ENCODE assay signal across 10 mouse cellular contexts in genomic region chr1:131637791-131638540, GRCm38 (mm10). TPM values are rescaled to one million over a fixed set of nuclear protein-coding genes. Genes with fewer than 3 reads are reported as not detected.
A peak's percentile ranks its signal among the peaks of the same experiment; 100 is the strongest.
DNase-seq lines count a peak whose midpoint lies in the region; ATAC-seq and TF ChIP-seq lines count a peak whose summit lies in the region.
"Had no signal": no experiment of that assay in that cellular context is flagged by ENCODE, and none has a peak within 500 bp of the region (broad histone marks: within the 10 kb centered on the region; RNA-seq: fewer than 3 reads in every experiment).

TSS of gene Ctse (plus strand) at chr1:131638306.

- H3K4me3 ChIP-seq in intestine, embryonic 14.5 days (ENCODE audit: low read depth, low read length), result no peak within 1 kb of the TSS
- H3K4me3 ChIP-seq in intestine, postnatal 0 days (ENCODE audit: low read depth, low read length), result no peak within 1 kb of the TSS
- peak within 1 kb of the TSS; percentile 66 for H3K4me3 ChIP-seq in thymus, adult 2 months (ENCODE audit: control insufficient read depth, insufficient read depth, low read length)
- H3K4me3 ChIP-seq in gastrocnemius, adult 2 months, result no peak within 1 kb of the TSS

- no peak for ATAC-seq in intestine, embryonic 14.5 days (replicated peaks; ENCODE audit: low FRiP score, low TSS enrichment, low read depth)
- no peak for ATAC-seq in intestine, postnatal 0 days
- ATAC-seq in granulocyte monocyte progenitor cell, adult 5-6 weeks (replicated peaks; ENCODE audit: poor library complexity, severe bottlenecking), result peak; percentile 89
- peak; percentile 91 for ATAC-seq in megakaryocyte, adult 5-6 weeks (ENCODE audit: poor library complexity, severe bottlenecking)

- WGBS in intestine, embryonic 14.5 days, result 64% methylated on average over 9 of the region's 9 CpGs
- WGBS in intestine, postnatal 0 days, result 31% methylated on average over 9 of the region's 9 CpGs
- 7% methylated on average over 9 of the region's 9 CpGs for WGBS in thymus, adult 2 months

- intact Hi-C loops in gastrocnemius, adult 2 months (cut with DNase I), result no loop called here

- H3K4me2 ChIP-seq in intestine, embryonic 14.5 days (ENCODE audit: low read length), result no peak within 1 kb of the TSS
- H3K4me2 ChIP-seq in intestine, postnatal 0 days (replicated peaks; ENCODE audit: low read depth), result no peak within 1 kb of the TSS

- no peak for TF ChIP-seq POLR2A in thymus, adult 2 months (IDR thresholded peaks at IDR 0.05; ENCODE audit: control insufficient read depth, extremely low read depth, insufficient read depth, low read length, poor library complexity)

- DNase-seq in intestine, embryonic 14.5 days (ENCODE audit: low spot score), result peak; percentile 45
- peak; percentile 67 for DNase-seq in thymus, adult 2 months
- DNase-seq in gastrocnemius, adult 2 months, result no peak
- DNase-seq in adrenal gland, adult 8-10 months, result no peak
- no peak for DNase-seq in urinary bladder, postnatal 36 days (ENCODE audit: low spot score in 2 of 2)
- DNase-seq: cerebellum, adult 9-10 months had no signal

- H3K27ac ChIP-seq in intestine, embryonic 14.5 days (ENCODE audit: low read depth), result no peak within 1 kb of the TSS
- H3K27ac ChIP-seq in intestine, postnatal 0 days (ENCODE audit: low read depth, low read length), result no peak within 1 kb of the TSS
- H3K27ac ChIP-seq in thymus, adult 2 months (ENCODE audit: control insufficient read depth, insufficient read depth, low read length), result peak within 1 kb of the TSS; percentile 84
- H3K27ac ChIP-seq in gastrocnemius, adult 2 months, result no peak within 1 kb of the TSS

- no peaks in the 10 kb centered on the region for H3K4me1 ChIP-seq in intestine, embryonic 14.5 days (replicated peaks; ENCODE audit: control insufficient read depth, insufficient read depth, low read length)
- H3K4me1 ChIP-seq in intestine, postnatal 0 days (replicated peaks; ENCODE audit: control insufficient read depth, insufficient read depth, low read length), result no peaks in the 10 kb centered on the region
- peaks cover 3% of the 10 kb centered on the region; the same call in 1 of the 2 replicates for H3K4me1 ChIP-seq in thymus, adult 2 months (replicated peaks; ENCODE audit: control insufficient read depth, insufficient read depth, low read length)

- H3K36me3 ChIP-seq in intestine, embryonic 14.5 days (ENCODE audit: control insufficient read depth, insufficient read depth, low read length), result no peaks in the 10 kb centered on the region
- no peaks in the 10 kb centered on the region for H3K36me3 ChIP-seq in intestine, postnatal 0 days (ENCODE audit: control insufficient read depth, insufficient read depth)
- no peaks in the 10 kb centered on the region for H3K36me3 ChIP-seq in thymus, adult 2 months (ENCODE audit: control insufficient read depth, insufficient read depth, low read length)

- no peak for TF ChIP-seq CTCF in intestine, postnatal 0 days (IDR thresholded peaks at IDR 0.05; ENCODE audit: low read depth)
- no peak for TF ChIP-seq CTCF in thymus, adult 2 months (IDR thresholded peaks at IDR 0.05; ENCODE audit: borderline replicate concordance, control insufficient read depth, extremely low read depth, insufficient read depth, low read length, poor library complexity)
- TF ChIP-seq CTCF in gastrocnemius, adult 2 months (IDR thresholded peaks at IDR 0.05), result no peak

- H3K9me3 ChIP-seq in intestine, embryonic 14.5 days (ENCODE audit: control insufficient read depth, low read length), result no peaks in the 10 kb centered on the region
- H3K9me3 ChIP-seq in intestine, postnatal 0 days (ENCODE audit: control insufficient read depth), result no peaks in the 10 kb centered on the region

- H3K9ac ChIP-seq in intestine, embryonic 14.5 days (ENCODE audit: low read length), result no peak within 1 kb of the TSS
- H3K9ac ChIP-seq in intestine, postnatal 0 days (ENCODE audit: low read depth, low read length), result no peak within 1 kb of the TSS

- H3K27me3 ChIP-seq in intestine, embryonic 14.5 days (replicated peaks; ENCODE audit: control insufficient read depth, insufficient read depth, low read length), result no peaks in the 10 kb centered on the region
- H3K27me3 ChIP-seq in intestine, postnatal 0 days (replicated peaks; ENCODE audit: control insufficient read depth, insufficient read depth, low read length), result no peaks in the 10 kb centered on the region
- H3K27me3 ChIP-seq in thymus, adult 2 months (ENCODE audit: control insufficient read depth, insufficient read depth, low read length), result no peaks in the 10 kb centered on the region

RNA-seq across cellular contexts. Expression of gene Ctse, which starts in this region (rescaled TPM):
- 0.38 and 1.0 TPM in 2 replicates for polyA plus RNA-seq in intestine, embryonic 14.5 days (2014; fragmentation: Nextera tagmentation; extraction: Ambion mirVana)
- 5.5 and 16.5 TPM in 2 replicates for polyA plus RNA-seq in intestine, postnatal 0 days (2015; fragmentation: Nextera tagmentation; extraction: Ambion mirVana)
- total RNA-seq in granulocyte monocyte progenitor cell, adult 5-6 weeks (2014; fragmentation: Nextera tagmentation), result 1.7 and 7.5 TPM in 2 replicates
- 1.4 and 2.9 TPM in 2 replicates for total RNA-seq in granulocyte monocyte progenitor cell, adult 5-6 weeks (2017)
- total RNA-seq in megakaryocyte, adult 5-6 weeks (2015), result 32.7 and 55.0 TPM in 2 replicates
- total RNA-seq in megakaryocyte, adult 5-6 weeks (2017), result 15.1 and 31.0 TPM in 2 replicates
- 6.4 and 6.8 TPM in 2 replicates for polyA plus RNA-seq in thymus, adult 2 months (2012; rRNA removed)
- under 1 TPM in 1 of 2 experiments, not detected in 1; 0.11 TPM for total RNA-seq in gastrocnemius, adult 2 months (2021)
- under 1 TPM; 0.43 to 0.81 (median 0.50) TPM for total RNA-seq in adrenal gland, adult 8-10 months (2022)
- total RNA-seq: ES-E14 had no signal

Comparison
In these comparisons a context has a peak if more than half of its experiments do, and no peak if none do; other contexts are left out.
1. ATAC-seq: peak in granulocyte monocyte progenitor cell, adult 5-6 weeks (single experiment) and megakaryocyte, adult 5-6 weeks (single experiment); none in intestine, embryonic 14.5 days (single experiment) and intestine, postnatal 0 days (single experiment).
2. DNase-seq: peak in intestine, embryonic 14.5 days (single experiment) and thymus, adult 2 months (single experiment); none in gastrocnemius, adult 2 months (single experiment), adrenal gland, adult 8-10 months (single experiment) and urinary bladder, postnatal 36 days (0 of 2).